Mouse (Mus musculus) ES-E14 (cell line): ENCODE results near the gene Foxj2.

Experiments used
- CHD2 ChIP-seq: IDR thresholded peaks from 2 replicates; pipeline ENCODE4 v1.6.1; 2014; ENCODE audit warnings: mild to moderate bottlenecking, low read depth, low read length, inconsistent platforms
- HCFC1 ChIP-seq: IDR thresholded peaks from 2 replicates; pipeline ENCODE4 v1.6.1; 2012; ENCODE audit warnings: low read length, inconsistent platforms, borderline replicate concordance; ENCODE audit not compliant: insufficient read depth
- MAFK ChIP-seq: IDR thresholded peaks from 2 replicates; pipeline ENCODE4 v1.6.1; 2014; ENCODE audit warnings: mild to moderate bottlenecking, low read depth, low read length, inconsistent platforms; ENCODE audit not compliant: insufficient read depth
- ZC3H11A ChIP-seq: IDR thresholded peaks from 2 replicates; pipeline ENCODE4 v1.6.1; 2012; ENCODE audit warnings: low read depth, mild to moderate bottlenecking, inconsistent platforms, low read length, borderline replicate concordance
- ZNF384 ChIP-seq: IDR thresholded peaks from 2 replicates; pipeline ENCODE4 v1.6.1; 2012; ENCODE audit warnings: low read depth, low read length, inconsistent platforms

- TF ChIP-seq CHD2 (no peak), HCFC1 (no peak), ZC3H11A (no peak), ZNF384 (no peak), MAFK (no peak)
Observed at GRCm38 (mm10) chr6:122879781-122880505, 60.2 kb downstream of the Foxj2 start.
